Mouse (Mus musculus): ENCODE data around the gene Zfand4.

GRCm38 (mm10) chr6:116378892-116379291 is 114.9 kb downstream of the Zfand4 start:
- no peak for TF ChIP-seq POLR2AphosphoS2 (IDR thresholded peaks at IDR 0.05; ENCODE audit: low read length)
- TF ChIP-seq RAD21 (IDR thresholded peaks at IDR 0.05; ENCODE audit: low read depth, low read length): no peak
- TF ChIP-seq EP300 (IDR thresholded peaks at IDR 0.05; ENCODE audit: low read depth in 1 of 2, low read length in 2 of 2): peak in 1 of 2 experiments; percentile 20; a peak in 2 of 4 replicates
- TF ChIP-seq CTCF (IDR thresholded peaks at IDR 0.05 in 2 of 3, conservative IDR thresholded peaks at IDR 0.05 in 1 of 3; ENCODE audit: control insufficient read depth in 1 of 3, insufficient read depth in 1 of 3, low read depth in 2 of 3, low read length in 3 of 3, poor library complexity in 1 of 3, severe bottlenecking in 1 of 3): no peak
- TF ChIP-seq POLR2AphosphoS5 (IDR thresholded peaks at IDR 0.05; ENCODE audit: borderline replicate concordance, low read depth, low read length): no peak

Data from MEL (cell line).